Mouse (Mus musculus) v-Abl transformed pro-B cells (cell line): ENCODE measurements at regions not wholly inside any gene's neighbourhood (a gene's known extent, or its start where the extent isn't known, plus 50 kb on each side); places are given as distances from the start of the nearest gene placed in this dataset.

Experiments used
- in situ Hi-C, 2 experiments: fragments of 400-800 bp; cut with MboI; formaldehyde crosslinking; loops; one replicate each; pipeline ENCODE4 v1.15.1; 2025; ENCODE audit not compliant: unreplicated experiment in 2 of 2

DNA sequence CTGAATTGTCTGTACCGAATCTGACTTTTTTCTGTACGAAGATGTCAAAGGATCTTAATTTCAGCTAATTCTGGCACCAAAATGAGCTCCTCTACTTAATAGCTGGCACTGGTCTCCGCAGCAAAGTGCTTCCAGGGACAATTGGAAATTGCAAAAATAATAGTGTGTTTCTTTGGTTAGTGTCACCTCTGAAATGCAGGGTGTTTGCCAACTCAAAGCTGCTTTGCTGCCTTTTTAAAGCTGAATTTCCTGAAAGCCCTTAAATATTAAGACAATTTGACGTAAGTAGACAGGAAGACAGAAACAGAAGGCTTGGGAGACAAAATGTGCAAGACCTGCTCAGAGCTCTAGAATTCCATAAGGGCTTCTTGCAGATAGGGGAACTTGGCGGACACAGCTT is 288.5 kb upstream of the Npvf start:
- in situ Hi-C loops = loop anchor here (5.0 to 25.0 kb wide), 7 partner anchors 35 to 1070 kb away; partner anchors contain the start of gene Skap2 (in 1 of the 2)

DNA sequence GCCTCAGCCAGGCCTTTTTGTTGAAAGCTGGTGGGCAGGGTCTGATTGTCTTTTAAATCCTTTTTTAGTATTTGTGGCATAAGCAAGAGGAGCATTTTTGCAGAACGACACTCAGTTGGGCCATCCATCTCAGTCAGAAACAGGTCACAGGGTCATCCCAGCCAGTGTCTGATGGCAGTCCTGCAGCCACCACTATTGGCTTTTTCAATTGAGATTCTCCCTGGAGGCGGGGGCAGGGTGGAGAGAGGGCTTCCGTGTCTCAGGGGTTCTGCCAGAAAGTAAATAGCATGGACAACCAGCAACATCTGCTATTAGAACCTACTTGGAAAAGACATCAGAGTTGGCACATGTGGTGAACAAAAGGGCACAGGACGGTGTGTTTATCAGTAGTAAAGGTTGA is 293.8 kb upstream of the Npvf start:
- in situ Hi-C loops = loop anchor here (10.0 to 25.0 kb wide), 3 partner anchors 137 to 1064 kb away; partner anchors contain the start of gene Skap2 (in 1 of the 2)

DNA sequence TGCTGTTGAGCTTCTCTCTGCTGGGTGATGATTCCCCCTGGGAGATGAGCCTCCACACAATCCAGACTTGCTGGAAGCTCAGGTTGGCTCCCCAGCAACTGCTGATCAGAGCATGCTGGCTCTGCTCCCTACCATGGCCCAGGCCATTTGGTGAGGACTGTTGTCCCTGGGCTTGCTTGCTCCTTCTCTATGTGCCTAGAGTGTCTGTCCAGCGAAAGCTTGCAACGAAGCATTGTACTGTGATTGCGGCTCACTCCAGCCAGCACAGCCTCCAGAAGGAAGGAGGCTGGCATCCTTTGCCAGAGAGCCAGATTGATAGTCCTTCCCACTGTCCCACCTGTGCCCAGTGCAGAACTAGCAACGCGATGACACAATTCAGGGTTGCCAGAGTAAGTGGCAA is 295.1 kb upstream of the Npvf start:
- in situ Hi-C loops = loop anchor here (10.0 to 25.0 kb wide), 3 partner anchors 135 to 1063 kb away; partner anchors contain the start of gene Skap2 (in 1 of the 2)

DNA sequence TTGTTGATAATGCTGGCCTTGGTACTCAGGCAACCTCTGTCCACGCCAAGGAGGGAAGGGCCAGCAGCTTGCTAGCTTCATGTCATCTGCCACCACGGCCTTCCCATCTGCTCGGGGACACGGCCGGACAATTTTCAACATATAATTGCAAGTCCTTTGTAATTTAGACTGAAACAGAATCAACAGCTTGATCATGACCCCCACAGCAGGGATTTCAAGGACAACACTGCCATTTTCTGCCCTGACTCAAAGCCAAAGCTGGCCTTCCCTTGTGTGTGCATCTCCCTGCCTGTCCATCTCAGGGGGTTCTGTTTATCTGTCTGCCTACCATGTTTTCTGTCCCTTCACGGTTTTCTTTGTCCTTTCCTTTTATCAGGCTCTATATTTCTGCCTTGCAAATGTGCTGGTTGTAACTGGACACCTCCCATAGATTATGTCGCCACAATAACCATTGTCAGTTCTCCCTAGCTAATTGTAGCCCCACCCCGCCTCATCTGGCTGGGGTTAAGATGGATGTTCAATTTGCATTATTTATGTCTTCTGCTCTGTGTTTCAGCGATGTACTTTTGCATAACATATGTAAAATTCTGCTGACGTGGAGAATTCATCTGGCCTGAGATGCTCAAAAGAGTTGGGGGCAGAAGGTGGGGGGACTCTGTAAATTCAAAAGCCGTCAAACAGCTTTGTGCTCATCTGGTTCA is 295.8 kb upstream of the Npvf start:
- in situ Hi-C loops = loop anchor here (10.0 to 25.0 kb wide), 3 partner anchors 135 to 1062 kb away; partner anchors contain the start of gene Skap2 (in 1 of the 2)

DNA sequence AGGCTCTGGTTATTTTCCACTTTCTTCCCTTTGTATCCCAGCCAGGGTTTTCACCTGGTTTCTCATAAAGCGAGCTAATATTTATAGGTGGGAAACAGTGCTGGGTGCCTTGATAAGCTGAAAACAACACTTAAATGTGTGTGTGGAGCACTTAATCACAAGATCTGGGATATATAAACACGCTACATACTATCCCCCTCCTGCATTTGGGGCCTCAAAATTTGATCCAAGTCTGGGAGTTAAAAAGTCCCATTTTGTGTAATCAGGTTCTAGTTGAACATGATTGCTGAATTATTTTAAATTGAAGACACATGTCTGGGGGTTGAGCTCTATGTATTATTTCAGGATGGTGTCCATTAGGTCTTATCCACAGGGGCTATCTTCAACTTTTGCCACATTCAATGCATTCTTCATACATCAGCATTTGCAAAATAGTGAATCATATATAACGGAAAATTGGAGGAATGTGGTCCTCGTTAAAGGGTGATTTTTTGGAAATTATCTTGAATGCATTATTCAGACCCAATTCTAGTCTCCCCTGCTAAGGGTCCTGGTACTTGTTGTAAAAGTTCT is 303.2 kb upstream of the Npvf start:
- in situ Hi-C loops = loop anchor here in 1 of 2 experiments (5.0 kb wide), 1 partner anchor 35 kb away; no protein-coding TSS in a partner anchor

DNA sequence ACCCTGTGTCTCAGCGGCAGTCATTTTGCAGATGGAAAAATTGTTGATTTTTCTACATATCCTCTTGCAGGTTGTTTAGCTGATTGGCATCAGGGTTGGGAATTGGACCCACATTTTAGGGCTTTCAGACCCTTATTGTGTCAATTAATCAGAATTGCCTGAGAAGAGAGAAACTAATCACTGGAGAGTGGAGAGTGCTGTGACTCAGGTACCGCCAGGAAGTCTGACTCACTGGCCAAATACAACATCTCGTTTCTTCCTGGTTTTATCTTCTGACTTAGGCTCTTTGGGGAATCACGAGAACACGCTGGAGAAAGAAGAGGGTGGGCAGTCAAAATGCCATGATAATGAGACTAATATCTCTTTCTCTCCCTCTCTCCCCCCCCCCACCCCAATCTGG is 306.1 kb upstream of the Npvf start:
- in situ Hi-C loops = no loop called here

DNA sequence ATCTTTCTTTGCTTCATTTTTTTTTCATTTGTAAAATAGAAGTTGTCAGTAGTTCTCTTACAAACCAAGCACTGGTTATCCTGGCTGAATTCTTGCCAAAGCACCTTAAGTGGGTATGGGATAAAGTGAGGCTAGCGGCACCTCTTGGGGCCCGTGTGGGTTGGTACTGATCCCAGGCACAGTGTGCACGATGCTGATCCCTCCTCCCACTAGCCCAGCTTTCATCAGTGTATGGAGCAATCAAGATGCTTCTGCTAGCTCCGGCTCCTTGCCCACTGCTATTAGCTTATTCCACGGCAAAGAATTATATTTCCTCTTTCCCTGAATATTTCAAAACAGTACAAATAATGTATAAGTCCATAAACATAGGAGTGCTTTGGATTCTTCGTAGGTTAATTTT is 307.4 kb upstream of the Npvf start:
- in situ Hi-C loops = no loop called here

DNA sequence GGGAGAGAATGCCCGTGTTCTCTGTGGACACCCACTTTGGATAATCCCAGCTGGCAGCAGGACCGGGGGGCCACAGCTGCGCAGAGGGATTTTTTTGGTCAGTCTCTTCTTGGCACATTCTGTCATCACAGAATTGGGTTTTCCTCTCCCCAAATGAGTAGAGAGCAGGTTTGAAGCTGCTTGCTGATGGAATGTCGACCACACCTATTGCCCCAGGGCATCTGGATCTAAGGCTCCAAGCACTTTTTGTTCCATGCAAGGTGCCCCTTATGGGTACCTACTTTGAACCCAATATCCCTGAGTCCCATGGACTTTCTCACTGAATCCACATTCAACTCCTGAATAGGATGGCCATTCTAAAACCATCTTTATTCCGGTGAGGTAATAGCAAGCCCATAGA is 314.3 kb upstream of the Npvf start:
- in situ Hi-C loops = no loop called here

DNA sequence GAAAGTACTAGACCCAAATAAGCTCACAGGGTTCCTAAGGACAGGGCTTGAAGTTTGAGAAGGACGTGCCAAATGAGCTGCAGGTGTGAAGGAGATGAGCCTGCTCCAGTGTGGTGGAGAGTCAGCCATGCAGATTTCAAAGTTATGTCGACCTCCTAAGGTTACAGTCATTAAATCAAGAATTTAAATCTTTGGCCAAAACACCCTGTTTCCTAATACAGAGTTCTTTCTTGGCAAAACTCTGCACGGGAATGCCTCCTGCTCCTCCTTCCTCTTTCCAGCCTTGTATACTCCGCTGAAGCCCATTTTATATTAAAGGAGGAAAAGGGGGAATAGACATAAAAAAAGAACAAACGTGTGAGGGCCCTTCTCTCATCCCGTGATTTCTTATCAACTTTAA is 315.1 kb upstream of the Npvf start:
- in situ Hi-C loops = no loop called here

DNA sequence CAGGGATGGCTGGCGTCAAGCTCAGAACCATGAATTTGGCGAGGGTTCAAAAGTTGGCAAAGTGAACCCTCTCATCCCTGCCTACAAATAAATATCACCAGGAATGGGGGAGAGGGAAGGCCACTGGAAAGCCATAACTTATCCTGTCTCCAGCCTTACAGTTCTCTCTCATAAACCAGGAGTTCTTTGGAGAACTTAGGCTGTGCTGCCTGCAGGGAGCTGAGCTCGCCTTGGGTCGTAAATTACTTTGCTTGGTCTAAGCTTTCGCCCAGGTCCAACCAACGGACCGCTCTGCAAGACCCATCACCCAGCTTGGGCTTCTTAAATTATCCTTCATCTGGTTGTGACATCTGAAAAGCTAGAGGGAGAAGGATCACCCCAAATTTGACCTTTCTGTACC is 315.8 kb upstream of the Npvf start:
- in situ Hi-C loops = no loop called here

DNA sequence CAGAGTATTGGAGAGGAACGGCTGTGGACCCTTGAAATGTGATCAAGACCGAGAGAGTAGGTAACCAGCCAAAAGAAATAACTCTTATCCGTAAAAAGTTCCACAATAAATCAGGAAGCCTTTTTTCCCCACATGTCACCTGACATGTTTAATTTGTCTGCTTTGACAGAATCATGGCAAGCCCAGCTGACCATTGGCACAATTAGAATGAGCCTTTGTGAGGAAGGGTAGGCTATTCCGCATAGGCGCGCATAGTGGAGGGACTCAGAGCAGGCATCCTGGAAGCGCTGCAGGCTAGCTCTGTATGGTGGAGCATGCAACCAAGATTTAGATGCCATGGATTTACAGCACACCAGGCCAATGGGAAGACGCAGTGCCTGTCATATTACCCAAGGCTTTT is 316.5 kb upstream of the Npvf start:
- in situ Hi-C loops = no loop called here

DNA sequence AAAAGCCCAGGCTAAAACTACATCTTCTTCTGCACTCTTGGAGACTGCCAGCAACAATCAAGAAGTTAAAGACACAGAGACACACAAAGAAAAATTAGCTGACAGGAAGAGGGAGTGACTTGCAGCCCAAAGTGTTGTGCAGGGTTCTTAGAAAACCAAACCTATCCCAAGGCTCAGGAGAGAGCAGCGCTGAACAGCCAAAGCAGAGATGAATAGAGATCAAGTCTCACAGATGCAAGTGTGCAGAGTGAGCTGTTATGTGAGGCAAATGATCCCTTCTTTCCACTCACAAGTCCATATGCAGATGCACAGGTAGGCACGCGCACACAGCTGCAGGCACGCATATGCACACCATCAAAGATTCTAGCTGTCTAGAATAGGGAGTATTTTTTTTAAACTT is 318.0 kb upstream of the Npvf start:
- in situ Hi-C loops = no loop called here

DNA sequence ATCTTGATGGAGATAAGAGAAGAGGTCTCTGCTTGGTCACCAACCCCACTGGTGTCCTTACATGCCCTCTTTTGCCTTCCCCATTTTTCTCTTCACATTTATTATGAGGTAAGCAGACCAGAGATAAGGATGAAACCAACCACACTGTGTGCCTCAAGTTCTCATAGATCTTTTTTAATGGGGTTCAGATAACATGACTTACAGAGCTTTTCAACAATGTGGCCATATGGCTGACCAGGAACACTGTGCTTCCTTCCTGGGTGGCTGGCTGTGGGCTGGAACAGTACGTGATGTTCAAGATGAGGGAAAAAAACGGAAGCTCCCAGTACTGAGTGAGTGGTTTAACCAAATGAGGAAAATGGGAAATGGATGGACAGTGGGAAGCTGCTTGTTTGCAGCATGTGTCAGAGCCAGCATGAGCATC is 319.0 kb upstream of the Npvf start:
- in situ Hi-C loops = no loop called here

DNA sequence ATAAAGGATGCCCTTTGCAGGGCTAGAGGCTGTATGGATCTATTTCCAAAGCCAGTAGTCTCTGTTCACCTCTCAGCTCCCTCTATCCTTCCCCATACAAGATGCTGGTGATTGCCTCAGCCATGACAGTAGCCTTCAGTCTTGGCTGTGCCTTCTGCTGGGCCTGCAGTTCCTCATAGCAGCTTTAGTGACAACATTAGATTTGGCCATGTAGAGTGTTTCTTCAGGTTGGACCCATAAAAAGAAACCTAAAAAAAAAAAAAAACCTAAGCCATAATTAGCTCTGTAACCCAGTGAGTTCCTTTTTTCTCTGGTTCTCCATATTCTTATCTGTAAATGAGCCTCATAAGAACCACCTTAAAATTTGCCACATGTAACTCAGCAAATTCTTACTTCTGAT is 319.6 kb upstream of the Npvf start:
- in situ Hi-C loops = no loop called here

DNA sequence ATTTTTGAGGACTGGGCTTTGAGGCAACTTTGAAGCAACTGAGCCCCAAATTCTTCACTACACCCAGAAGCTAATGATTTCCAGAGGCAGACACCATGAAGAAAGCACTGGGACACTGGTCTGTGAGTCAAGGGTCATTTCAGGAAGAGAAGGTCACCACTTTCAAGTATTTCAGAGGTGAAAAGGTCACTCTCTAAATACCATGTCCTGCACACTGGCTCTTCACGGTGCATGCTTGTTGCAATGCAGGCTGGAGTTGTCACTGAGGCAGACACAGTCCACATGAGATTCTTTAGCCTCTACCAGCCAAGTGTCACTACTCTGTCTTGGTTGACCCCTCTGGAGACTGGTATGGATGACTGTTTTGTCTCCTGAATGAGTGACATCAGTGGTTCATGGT is 320.7 kb upstream of the Npvf start:
- in situ Hi-C loops = loop anchor here in 1 of 2 experiments (5.0 kb wide), 1 partner anchor 33 kb away; no protein-coding TSS in a partner anchor

DNA sequence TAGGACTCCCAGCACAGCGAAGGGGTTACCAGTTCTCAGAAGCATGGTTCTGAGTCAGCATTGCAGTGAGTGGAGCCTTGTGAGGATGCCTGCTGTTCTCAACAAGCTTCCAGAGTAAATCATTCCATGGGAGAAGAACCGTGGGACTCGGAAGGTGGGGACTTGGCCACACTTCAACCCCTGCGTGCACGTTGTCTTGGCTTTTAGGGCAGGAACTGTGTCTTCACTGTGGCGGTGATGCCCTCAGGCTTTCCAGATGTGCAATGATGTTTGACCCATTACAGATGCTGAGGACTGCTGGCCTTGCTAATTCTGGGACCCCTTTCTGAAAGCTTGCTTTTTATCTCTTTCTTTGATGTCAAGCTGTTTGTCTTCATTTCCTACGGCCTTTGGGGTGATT is 322.7 kb upstream of the Npvf start:
- in situ Hi-C loops = loop anchor here in 1 of 2 experiments (5.0 kb wide), 1 partner anchor 35 kb away; no protein-coding TSS in a partner anchor

DNA sequence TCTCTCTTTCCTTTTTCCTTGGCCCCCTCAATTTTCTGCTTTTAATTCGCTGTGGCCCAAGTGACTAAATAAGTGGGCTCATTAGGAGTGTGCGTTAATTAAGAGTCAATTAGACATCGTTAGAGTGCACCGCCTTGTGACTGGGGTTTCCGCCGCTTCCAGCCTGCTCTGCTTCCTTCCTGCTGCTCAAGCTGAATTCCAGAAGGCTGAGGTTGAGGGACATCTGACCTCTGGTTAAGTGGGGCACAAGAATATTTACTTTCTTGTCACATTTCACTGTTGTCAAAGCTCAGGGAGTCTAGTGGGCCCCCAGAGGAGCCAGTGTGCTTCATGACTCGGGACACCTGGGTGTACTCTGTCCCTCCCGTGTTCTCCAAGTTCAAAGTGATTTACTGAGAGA is 323.1 kb upstream of the Npvf start:
- in situ Hi-C loops = loop anchor here in 1 of 2 experiments (5.0 kb wide), 1 partner anchor 35 kb away; no protein-coding TSS in a partner anchor

DNA sequence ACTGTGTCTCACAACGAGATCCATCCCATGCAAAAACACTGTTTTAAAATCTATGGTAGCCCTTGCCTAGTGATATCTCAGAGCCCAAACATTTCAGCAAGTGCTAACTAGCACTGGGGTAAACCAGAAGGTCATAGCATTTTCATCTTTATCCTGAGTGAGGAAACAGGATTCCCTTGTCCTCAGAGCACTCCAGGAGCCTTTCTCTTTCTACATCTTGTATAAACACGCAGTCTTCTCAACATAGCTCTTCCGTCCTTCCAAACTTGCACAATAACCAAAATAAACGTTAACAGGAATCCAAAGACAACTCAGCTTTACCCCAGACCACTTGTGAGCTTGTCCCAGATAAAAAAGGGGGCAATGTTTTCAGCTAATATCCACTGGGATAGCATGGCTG is 323.8 kb upstream of the Npvf start:
- in situ Hi-C loops = loop anchor here in 1 of 2 experiments (5.0 kb wide), 1 partner anchor 36 kb away; no protein-coding TSS in a partner anchor

DNA sequence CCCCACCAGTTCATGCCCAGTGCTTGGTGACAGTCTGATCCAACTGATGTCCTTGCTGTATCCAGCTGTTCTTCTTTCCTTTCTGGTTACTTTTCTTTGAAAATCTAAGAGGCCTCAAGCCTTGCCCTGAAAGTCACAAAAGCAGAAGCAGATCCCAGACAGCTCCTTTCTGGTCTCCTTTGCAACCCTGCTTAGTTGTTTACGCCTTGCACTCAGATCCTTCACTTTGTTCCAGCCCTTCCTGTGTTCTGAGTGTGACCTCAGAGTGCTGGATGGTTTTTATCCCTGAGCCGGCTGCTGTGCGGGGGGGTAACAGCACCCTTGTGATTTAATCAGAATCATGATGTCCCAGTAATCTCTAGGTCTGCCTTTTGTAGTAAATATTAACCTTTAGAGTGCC is 324.3 kb upstream of the Npvf start:
- in situ Hi-C loops = loop anchor here in 1 of 2 experiments (5.0 kb wide), 1 partner anchor 36 kb away; no protein-coding TSS in a partner anchor

DNA sequence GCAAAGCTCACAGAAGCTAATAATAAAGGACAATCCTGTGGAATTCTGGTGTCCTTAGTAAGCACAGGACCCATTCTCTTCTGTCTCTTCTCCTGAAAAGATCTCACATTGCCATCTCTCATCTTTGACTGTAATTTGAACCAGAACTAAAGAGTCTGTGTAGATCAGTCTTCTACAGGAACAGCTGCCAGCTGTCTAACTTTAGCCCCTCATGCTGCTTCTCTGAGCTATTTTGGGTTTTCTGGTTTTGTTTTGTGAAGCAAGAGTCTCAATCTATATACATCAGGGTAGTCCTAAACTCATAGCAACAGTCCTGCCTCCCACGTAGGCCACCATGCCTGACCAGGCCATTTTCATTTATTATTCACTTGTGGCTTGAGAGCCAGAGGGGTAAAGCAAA is 325.5 kb upstream of the Npvf start:
- in situ Hi-C loops = loop anchor here in 1 of 2 experiments (5.0 kb wide), 1 partner anchor 37 kb away; no protein-coding TSS in a partner anchor

DNA sequence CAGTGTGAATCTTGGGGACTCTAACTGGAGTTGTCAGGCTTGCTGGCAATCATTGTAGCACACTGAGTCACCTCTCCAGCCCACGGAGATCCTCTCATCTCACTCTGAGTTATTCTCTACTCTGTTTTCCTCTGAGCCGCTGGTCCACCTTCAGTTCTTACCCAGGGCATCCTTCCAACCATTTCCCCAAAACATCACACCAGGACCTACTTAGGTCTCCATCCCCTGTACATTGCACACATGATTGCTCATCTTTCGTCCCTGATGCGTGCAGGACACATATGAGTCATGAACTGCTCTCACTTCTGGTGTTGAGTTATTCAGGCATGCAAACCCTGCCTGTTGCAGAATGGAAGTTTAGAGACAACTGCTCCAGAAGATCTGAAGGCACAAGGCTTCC is 326.1 kb upstream of the Npvf start:
- in situ Hi-C loops = no loop called here
